13 mouse cellular contexts compared by ENCODE assay signal in genomic region chr6:118876204-118876603, GRCm38 (mm10).
DNase-seq lines count a peak whose midpoint lies in the region; ATAC-seq and TF ChIP-seq lines count a peak whose summit lies in the region.
"Had no signal": no experiment of that assay in that cellular context is flagged by ENCODE, and none has a peak within 500 bp of the region (broad histone marks: within the 10 kb centered on the region; RNA-seq: fewer than 3 reads in every experiment).

No protein-coding gene starts in this region.

- TF ChIP-seq POLR2A in lung, adult 2 months (IDR thresholded peaks at IDR 0.05; ENCODE audit: borderline replicate concordance, extremely low read depth, low read depth, low read length) = no peak

- H3K27ac ChIP-seq in forebrain, embryonic 11.5 days (ENCODE audit: low read depth, low read length) = no peak overlapping the region
- H3K27ac ChIP-seq: hindbrain, embryonic 15.5 days; liver, embryonic 13.5 days had no signal

- DNase-seq in gastrocnemius, adult 18-20 months (ENCODE audit: low spot score) = peak; percentile 36
- DNase-seq in gastrocnemius, adult 8-10 months (ENCODE audit: low spot score in 2 of 2) = no peak
- DNase-seq in lung, postnatal 10 days = peak; percentile 34
- no peak for DNase-seq in lung, adult 2 months
- peak; percentile 61 to 77 for DNase-seq in heart, postnatal 14 days
- peak; percentile 71 for DNase-seq in testis, postnatal 10 days (ENCODE audit: low spot score)
- no peak for DNase-seq in forebrain, embryonic 11.5 days (ENCODE audit: low spot score)
- DNase-seq in right cerebral cortex, postnatal 36 days (ENCODE audit: low spot score in 2 of 2) = no peak
- DNase-seq: liver, embryonic 13.5 days; thymus, postnatal 14 days had no signal

- no peaks in the 10 kb centered on the region for H3K9me3 ChIP-seq in forebrain, embryonic 11.5 days (ENCODE audit: control insufficient read depth, low read length)
- H3K9me3 ChIP-seq: hindbrain, embryonic 15.5 days; liver, embryonic 13.5 days had no signal

- intact Hi-C loops in heart, postnatal 14 days (cut with DNase I) = no loop called here

- H3K4me3 ChIP-seq in lung, adult 2 months (replicated peaks; ENCODE audit: extremely low read depth, low read depth, low read length) = no peak overlapping the region
- no peak overlapping the region for H3K4me3 ChIP-seq in forebrain, embryonic 11.5 days (ENCODE audit: low read depth, low read length)
- H3K4me3 ChIP-seq: erythroblast, embryonic 14.5 days; hindbrain, embryonic 15.5 days; liver, embryonic 13.5 days; myocyte had no signal

- H3K4me2 ChIP-seq in forebrain, embryonic 11.5 days (ENCODE audit: low read depth, low read length, severe bottlenecking) = no peak overlapping the region
- H3K4me2 ChIP-seq: hindbrain, embryonic 15.5 days; liver, embryonic 13.5 days had no signal

- no peak for ATAC-seq in forebrain, embryonic 11.5 days (replicated peaks; ENCODE audit: low FRiP score)

- no peaks in the 10 kb centered on the region for H3K27me3 ChIP-seq in forebrain, embryonic 11.5 days (ENCODE audit: control insufficient read depth, insufficient read depth, low read length)
- H3K27me3 ChIP-seq: hindbrain, embryonic 15.5 days; liver, embryonic 13.5 days had no signal

- no peak for TF ChIP-seq CTCF in lung, adult 2 months (IDR thresholded peaks at IDR 0.05; ENCODE audit: insufficient read depth, low read length)

- H3K36me3 ChIP-seq in forebrain, embryonic 11.5 days (ENCODE audit: control insufficient read depth, insufficient read depth, low read length) = no peaks in the 10 kb centered on the region
- H3K36me3 ChIP-seq: hindbrain, embryonic 15.5 days; liver, embryonic 13.5 days had no signal

- WGBS in lung, adult 2 months = 40% methylated on average over 2 of the region's 2 CpGs
- 66% methylated on average over 2 of the region's 2 CpGs for WGBS in forebrain, embryonic 11.5 days

- H3K9ac ChIP-seq in forebrain, embryonic 11.5 days (ENCODE audit: low read length) = no peak overlapping the region
- H3K9ac ChIP-seq: hindbrain, embryonic 15.5 days; liver, embryonic 13.5 days had no signal

- H3K4me1 ChIP-seq in lung, adult 2 months (ENCODE audit: control insufficient read depth, insufficient read depth, low read length) = peaks cover 3% of the 10 kb centered on the region; the same call in 1 of the 2 replicates
- no peaks in the 10 kb centered on the region for H3K4me1 ChIP-seq in forebrain, embryonic 11.5 days (replicated peaks; ENCODE audit: control insufficient read depth, insufficient read depth, low read length)
- H3K4me1 ChIP-seq: hindbrain, embryonic 15.5 days; liver, embryonic 13.5 days had no signal

Comparison
In these comparisons a context has a peak if more than half of its experiments do, and no peak if none do; other contexts are left out.
1. DNase-seq: peak in gastrocnemius, adult 18-20 months (single experiment), lung, postnatal 10 days (single experiment), heart, postnatal 14 days (2 of 2) and testis, postnatal 10 days (single experiment); none in gastrocnemius, adult 8-10 months (0 of 2), lung, adult 2 months (single experiment), forebrain, embryonic 11.5 days (single experiment) and right cerebral cortex, postnatal 36 days (0 of 2).